Mouse (Mus musculus) embryo, embryonic 11 days (tissue): ENCODE measurements around the gene Plxnc1.
A peak's percentile ranks its signal among the peaks of the same experiment; 100 is the strongest.

Source experiments
- DNase-seq: peaks from one replicate; pipeline ENCODE4 v3.0.0-alpha.2; 2015

Gene Plxnc1

DNA sequence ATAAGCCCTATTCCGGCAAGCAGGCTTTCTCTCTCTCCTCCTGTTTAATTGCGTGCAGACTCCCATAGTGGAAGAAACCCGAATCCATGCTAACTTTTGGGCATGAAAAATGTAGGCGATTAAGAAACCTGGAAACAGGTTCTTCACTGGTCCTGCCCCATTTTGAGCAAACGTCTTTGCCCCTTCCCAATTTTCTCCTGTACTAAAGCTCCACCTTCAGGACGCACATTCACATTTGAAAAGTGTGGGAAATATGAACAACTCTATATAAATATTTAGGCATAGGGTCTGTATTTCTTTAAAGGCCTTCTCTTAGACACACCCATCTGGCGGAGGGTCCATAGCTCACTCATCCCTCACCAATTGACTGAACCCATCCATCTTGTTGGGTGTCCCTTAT is 2.8 kb upstream of the Plxnc1 start:
- no peak for DNase-seq

DNA sequence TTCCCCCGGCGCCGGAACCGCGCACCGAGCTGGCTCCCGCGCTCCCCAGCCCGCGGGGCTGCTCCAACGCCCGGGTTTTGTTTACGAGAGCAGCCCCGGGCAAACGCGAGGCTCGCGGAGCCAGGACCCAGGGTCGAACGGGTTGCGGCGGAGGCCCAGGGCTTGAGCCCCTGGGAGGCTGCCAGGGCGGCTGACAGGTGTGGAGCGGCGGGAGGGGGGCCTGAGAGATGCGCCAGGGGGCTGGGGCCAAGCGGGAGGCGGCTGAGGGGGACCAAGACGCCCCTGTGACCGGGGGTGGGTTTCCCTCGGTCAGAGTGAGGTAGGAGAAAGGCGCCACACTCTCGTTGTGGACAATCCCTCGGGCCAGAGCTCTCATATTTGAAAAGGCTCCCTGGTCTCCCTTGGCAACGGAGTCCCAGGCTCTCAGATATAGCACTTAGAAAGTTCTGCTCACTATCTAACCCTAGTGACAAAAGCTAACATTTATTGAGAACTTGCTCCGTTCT is 624 bp upstream of the Plxnc1 start:
- peak; percentile 72 for DNase-seq

DNA sequence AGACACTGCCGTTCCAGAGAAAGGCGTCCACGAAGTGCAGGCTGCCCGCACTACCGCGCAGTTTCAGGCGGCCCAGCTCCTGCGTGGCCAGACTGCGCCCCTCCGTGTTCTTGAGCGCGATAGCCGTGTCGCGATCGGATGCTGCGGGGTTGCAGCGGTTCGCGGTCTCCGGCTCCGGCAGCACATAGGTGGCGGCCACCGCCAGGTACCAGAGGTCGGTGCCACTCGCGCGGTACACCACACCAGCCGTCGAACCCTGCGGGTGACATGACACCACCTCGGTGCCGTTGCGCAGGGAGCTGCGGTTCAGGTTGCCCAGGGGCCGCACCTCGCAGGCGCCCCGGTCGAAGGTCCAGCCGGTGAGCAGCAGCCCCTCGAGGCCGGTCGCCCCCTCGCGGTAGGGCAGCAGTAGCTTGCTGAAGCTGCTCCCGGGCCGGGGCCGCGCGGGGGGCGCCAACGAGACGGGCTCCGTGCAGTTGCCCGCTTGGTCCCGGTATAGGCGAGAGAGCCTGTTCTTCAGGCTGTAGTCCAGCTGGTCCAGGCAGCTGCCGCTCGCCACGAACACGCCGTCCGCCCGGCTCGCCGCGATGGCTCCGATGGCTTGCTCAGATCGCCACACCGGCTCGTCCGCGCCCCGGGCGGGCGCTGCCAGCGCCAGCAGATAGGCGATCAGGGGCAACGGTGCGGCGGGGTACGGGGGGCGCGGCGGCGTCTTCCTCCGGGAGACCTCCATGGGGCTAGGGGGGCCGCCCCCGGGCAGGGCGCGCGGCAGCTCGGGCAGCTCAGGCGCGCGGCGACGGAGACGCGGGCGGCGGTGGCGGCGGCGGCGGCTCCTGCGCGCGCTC is 567 bp downstream of the Plxnc1 start:
- peak; percentile 76 for DNase-seq

DNA sequence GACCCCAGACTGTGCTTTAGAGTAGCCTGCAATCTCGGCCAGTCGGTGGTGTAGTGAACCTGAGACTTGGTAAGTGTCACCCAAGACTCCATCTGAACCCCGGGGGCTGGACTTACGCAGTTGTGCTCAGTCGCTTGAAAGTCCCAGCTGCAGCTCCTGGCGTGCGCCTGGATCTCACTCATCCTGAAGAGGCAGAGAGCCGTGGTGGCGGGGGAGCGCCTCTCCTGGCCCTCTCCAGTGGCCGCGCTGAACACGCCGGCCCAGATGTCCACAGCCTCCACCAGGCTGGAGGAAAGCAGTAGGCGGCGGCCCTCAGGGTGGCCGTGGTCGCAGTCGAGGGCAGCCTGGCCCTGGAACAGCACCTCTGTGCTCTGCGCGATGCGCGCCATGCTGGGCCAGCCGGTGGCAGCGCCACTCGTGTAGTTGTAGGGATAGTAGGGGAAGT is 1.2 kb downstream of the Plxnc1 start:
- peak; percentile 56 for DNase-seq

DNA sequence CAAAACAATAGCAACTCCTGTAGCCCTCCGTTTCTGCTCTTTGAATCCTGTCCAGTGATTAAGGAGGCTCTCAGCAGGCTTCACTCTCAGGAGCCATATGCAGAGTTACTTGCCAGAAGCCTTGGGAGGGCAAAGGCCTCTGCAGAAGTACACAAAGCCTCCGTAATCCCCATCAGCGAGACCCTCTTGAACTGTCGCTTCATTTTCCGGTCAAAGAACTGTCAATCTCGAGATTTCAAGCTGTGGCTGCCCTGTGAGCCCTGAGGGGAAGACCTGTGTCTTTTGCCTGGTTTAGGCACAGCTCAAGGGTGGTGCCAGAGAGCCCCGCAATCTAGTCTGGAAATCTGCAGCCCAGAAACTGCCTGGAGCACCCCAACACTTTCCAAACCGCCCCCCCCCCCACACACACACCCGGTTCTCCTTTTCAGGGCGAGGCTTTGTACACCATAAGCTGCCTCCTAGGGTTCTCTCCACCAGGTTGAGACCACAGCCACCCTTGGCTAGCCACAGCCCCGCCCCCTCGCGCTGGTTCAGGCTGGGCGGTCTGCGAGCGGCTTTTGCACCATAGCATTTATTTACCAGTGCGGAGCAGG is 2.1 kb downstream of the Plxnc1 start:
- peak; percentile 76 for DNase-seq

DNA sequence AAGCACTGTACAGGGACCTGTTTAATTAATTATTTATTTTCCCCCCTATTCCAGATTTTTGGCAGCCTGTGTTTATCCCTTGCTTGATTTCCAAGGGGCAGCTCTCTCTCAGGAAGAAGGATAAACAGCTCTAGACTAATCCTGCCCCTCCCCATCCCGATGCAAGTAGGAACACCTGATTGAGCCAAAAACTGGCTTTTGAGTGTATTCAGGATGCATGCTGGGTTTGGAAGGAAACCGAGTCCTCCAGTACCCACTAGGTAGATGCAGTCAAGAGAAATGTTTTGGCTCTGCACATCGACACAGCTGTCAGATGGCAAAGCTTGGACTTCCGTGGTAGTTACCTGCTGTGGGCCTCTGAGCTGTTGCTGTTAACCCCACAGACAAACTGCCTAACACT is 3.1 kb downstream of the Plxnc1 start:
- DNase-seq: no peak

DNA sequence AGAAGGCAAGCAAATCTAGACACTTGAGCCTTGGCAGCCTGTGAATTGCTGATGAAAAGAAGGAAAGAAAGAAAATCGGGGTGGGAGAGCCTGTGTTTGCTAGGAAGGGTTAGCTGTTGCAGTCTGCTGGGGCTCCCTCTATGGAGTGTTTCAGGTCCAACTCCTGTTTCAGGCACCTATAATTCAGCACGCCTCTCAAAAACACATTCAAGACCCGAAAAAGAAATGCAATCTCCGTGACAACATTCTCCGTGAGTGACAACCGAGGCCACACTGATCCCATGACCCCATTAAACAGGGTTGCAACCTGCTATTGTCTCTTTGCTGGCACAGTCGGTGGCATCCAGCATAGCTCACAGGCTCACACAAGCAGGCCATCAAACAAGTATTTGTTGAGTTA is 3.8 kb downstream of the Plxnc1 start:
- peak; percentile 45 for DNase-seq

DNA sequence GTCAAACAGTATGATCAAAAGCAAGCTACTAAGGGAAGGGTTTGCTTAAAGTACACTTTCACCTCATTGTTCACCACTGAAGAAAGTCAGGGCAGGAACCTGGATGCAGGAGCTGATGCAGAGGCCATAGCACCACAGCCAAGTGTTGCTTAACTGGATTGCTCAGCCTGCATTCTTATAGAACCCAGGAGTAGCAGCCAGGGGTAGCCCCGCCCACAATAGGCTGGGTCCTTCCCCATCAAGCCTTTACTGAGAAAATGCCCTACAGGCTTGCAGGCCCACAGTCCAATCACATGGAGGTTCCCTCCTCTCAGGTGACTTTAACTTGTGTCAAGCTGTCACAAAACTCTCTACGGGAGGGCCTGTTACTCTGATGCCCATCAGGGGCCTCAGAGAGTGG is 4.6 kb downstream of the Plxnc1 start:
- DNase-seq: no peak

DNA sequence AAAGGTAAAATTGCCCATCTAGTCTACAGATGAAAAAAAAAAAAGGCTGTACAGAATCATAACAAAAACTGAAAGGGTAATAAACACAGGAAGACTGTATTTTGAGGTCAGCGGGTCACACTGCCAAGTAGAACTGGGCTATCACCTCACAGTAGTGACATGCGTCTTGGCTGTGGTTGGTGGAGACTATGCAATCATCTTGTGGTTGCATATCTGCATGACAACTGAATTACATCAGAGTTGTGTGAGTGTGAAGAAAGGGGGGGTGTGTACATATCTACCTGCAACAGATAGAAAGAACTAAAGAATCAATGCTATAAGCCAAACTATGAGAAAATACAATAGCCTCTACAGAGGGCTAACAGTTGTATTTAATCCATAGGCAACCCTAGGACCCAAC is 5.7 kb downstream of the Plxnc1 start:
- DNase-seq: no peak

DNA sequence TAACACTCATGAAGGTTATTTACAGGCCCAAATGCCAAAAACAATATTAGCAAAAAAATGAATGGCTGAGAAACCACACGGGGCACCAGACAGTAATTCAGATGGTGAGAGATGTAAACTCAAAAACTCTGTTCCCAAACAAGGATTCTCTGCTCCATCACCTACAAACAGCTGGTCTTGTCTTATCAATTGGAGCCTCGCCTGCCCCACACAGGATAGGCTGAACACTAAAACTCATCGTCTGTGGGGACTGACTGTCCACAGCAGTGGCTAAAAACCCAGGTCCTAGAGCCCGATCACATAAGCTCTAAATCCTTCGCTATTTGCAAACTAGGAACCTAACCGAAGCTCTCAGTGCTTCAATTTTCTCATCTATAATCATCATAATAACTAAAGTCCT is 6.3 kb downstream of the Plxnc1 start:
- no peak for DNase-seq

DNA sequence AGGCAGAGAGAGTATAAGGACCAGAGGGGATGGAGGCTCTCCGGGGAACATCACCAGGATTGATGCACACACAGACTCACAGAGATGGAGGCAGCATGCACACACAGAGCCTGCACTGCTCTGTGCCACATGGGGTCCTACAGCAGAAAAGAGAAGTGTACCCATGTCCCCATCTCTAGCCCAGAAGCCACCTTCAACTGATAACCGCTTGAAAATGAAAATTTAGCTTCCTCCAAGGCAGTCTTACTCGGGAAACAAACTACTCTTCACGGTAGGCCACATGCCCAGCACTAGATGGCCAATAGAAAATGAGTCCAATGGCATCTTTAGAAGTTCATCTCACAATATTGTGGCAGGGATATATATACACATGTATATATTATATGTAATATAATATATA is 9.4 kb downstream of the Plxnc1 start:
- no peak for DNase-seq

DNA sequence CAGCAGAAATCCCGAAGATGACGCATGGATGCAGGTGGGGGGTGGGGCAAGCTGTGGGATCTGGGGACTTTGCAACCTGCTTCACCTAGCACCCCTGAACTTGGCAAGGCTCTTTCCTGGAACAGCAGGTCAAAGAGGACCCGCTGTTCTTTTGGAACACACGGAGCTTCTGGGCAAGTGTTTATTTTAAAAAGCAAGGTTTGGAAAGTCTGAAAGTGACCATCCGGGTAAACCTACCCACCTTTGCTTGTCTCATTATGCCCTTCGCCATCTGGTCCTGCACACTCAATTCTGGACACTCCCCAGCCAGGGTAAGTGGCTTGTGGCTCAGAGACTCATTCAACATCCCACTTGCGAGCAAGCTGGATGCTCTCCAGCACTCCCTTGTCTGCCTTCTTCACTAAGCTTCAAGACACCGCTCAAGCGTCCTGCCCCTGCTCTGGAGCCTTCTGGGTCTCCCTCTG is 10.5 kb downstream of the Plxnc1 start:
- no peak for DNase-seq

DNA sequence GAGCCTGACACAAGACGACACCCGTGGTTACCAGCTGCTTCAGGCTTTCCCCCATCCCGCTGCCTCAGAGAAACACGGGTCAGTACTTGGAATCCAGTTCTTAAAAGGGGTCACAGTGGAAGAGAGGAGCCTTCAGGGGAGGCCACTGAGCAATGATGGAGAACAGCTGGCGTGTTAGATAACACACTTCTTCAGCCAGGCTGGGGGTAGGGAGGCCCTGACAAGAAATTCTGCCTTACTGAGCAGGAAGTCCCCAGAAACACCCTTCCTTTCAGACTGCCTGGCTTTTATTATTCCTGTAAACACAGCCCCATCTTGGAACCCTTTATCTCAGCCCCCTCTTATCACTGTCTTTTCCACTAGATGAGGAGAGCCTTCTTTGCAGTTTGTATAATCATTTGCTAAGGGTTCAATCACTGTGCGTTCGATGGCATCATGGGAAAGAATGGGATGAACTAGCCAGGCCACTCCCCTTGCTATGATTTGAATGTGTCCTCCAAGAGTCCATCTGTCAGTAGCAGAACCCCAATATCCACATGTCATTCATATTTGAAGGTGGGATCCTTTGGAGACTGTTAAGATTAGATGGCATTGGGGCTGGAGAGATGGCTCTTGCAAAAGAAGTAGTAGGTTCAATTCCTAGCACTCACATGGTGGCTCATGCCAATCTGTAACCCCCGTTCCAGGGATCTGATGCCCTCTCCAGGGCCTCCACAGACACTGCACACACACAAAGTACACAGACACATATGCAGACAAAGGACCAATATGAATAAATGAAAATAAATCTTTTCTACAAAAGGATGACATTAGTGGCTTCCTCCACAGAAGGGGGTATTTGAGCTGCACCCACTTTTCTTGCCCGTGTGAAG is 12.4 kb downstream of the Plxnc1 start:
- peak; percentile 60 for DNase-seq

DNA sequence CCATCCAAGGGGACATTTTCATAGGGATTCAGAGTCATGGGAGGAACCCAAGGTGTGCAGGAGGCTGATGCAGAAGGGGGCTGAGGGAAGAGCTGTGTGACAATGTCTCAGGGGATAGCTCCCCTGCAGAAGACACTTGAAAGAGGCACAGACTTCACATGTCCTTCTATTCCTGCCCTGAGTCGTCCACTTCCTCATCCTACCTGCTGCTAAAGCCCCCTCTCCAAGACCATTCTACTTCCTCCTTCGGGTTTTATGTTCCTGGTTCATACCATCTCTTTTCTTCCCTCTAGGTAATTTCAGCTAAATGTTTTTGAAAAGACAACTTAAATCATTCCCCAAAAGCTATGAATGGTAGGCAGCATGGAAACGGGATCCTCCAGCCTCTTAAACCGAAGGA is 16.5 kb downstream of the Plxnc1 start:
- no peak for DNase-seq

DNA sequence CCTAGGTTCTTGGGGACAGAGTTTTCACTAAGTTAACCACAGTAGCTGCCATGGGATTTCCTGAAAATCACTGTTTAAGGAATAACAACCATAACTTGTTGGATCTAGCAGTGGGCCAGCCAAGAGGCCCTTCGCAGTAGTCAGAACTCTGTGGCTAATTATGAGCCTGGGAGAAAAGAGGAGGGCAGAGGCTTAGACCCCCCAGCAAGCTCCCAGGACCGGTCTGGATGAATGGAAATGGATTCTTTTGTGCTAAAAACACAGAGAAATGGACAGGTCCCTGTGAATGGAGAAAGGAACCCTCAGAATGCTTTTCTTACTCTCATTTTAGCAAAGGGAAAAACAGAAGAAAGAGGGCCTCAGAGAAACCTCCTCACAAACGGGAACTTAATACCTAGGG is 18.3 kb downstream of the Plxnc1 start:
- no peak for DNase-seq

DNA sequence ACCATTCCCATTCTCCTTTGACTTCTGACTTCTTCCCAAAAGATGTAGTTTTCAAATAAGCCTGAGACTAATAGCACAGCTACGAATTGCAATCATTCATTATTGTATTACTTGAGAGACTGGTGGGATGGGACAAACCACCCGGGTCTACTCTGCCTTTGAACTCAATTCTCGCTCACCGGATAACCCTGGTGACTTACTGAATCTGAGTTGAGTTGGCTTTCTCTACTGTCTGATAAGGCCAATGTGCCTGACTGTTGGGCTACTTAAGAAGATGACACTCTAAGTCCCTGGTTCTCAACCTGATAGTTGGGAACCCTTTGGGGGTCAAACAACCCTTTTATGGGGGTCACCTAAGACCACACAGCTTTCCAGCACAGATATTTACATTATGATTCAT is 19.8 kb downstream of the Plxnc1 start:
- DNase-seq: no peak

DNA sequence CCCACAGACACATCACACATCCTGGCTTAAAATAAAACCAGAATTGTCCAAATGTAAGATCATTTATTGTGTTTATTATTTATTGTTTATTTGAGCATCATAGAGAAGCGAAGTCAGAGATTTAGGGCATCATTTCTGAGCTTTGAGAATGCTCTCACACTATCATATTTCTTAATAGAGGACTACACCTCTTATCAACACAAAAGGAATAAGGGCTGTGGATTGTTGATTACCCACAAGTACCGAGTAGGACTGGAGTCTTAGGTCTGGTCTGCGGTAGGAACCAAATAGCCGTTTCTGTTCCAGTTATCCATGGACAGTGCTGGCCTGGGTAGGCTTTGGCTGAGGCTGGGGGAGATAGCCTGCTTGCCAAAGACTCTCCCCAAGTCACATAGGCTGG is 20.2 kb downstream of the Plxnc1 start:
- no peak for DNase-seq

DNA sequence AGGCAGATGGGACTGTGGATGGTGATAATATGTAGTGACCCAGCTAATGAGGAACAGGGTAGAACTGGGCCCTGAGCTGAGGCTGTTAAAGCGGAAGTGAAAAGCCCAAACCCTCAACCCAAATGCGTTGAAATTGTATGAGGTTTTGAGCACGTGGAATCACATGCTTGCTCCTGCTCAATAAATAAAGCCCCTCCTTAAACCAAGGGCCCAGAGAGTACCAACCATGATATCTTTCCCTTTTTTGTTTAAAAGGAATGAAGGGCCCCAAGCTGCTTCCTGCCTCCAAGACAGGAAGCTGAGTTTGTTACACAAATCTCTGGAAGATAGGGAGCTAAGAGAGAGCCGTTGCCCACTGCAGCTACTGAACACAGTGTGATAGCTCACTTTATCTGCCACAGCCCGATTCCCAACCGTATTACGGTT is 21.3 kb downstream of the Plxnc1 start:
- DNase-seq: no peak

DNA sequence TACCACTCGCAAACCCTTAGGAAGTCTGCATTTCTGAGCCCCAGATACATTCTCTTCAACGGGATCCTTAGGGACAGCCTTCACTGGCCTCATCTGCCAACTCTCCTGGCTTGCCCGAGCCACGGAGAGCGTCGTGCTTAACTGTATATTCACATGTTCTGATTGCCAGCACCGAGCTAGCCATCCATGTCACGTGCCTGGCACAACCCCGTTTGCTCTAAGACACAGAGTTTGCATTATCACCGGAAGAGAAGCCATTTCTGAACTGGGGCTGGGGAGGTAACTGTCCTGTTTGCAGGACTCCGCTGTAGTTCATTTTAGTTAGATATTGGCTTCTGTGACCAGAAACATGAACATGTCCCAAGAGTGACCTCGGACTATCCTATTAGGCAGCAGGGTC is 21.8 kb downstream of the Plxnc1 start:
- DNase-seq: no peak

DNA sequence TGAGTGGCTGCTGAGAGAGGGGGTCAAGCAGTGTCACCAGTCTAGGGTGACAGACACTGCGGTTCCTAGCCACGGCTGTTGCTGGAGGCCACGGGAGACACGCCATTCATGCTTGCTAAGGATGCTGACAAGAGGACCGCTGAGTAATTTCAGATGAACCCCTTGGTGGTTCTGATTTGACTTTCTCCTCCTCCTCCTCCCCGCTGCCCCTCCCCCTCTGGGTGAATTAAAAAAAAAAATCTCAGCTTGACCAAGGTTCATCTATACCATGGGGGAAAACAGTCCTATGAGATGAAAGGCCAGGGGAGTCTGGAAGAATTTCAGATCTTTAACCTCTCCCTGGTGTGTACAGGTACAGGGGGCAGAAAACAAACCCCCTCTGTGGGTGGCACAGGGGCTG is 22.9 kb downstream of the Plxnc1 start:
- no peak for DNase-seq

DNA sequence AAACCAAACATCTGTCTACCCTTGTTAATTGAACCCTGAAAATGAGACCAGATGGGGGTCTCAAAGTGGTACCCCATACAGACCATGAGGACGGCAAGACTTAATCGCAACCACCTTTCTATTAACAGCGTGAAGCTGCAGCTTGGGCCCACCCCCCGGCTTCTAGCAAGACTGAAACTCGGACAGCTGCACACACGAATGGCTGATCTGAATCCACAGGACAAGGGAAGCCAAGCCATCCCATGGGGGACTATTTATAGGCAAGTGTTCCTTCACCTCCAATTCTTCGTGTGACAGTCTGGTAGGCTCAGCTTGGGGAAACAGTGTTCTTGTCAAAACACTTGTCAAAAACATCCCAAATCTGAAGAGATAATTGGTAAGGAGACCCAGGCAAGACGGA is 24.1 kb downstream of the Plxnc1 start:
- DNase-seq: no peak

DNA sequence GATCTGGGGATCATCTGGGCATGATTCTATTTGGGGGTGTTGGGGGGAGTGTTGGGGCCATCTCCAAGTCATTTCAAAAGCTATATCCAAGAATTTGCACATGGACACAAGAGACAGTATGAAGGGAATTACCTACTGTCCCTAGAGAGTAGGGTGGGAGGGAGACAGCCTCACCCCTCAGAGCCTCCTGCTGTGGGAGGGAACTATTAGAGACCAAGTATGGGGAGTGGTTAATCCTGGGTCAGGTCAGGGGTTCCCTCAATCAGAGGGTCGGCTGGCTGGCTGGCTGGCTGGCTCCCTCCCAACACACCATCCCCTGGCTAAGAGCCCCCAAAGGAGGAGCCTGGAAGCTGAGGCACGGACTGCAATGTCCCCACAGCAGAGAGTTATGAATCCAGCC is 24.7 kb downstream of the Plxnc1 start:
- DNase-seq: no peak

DNA sequence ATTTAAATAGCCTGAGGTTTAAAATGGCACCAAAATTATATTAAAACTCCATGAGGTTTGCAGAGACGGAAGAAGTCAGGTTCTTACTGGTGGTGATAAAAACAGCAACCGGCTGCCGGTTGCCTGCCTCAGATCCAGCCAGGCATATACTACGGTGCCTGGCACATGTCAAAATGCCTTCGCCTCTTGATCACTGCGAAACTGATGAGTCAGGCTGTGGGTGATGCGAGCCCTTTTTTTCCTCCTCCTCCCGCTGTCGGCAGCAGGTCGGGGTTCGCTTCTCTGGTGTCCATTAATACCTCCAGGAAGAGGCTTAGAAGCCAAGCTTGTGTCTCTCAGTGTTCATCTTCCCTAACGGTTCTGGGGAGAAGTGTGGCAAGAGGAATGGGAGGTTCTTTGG is 25.1 kb downstream of the Plxnc1 start:
- no peak for DNase-seq
